In the genomic region with DNA sequence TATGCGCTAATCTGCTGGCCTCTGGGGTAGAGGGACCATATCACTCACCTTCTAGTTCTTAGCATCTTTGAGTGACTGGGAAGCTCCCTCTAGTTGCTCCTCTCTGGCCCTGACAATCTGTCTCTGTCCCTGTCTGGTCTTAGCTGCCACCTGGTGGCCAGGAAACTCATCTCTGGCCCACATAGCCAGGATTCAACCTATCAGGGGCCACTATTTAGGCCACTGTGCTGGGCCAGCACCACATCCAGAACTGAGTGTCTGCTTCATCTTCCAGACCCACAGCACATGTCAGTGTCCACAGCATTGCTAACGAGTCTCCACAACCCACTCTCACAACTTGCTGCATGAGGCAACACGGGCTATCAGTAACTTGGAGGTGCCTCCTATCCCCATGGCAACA, we compare ENCODE assay signal across 10 mouse cellular contexts. TPM values are rescaled to one million over a fixed set of nuclear protein-coding genes. Genes with fewer than 3 reads are reported as not detected.
DNase-seq lines count a peak whose midpoint lies in the region; TF ChIP-seq lines count a peak whose summit lies in the region.
"Had no signal": no experiment of that assay in that cellular context is flagged by ENCODE, and none has a peak within 500 bp of the region (broad histone marks: within the 10 kb centered on the region; RNA-seq: fewer than 3 reads in every experiment).

No protein-coding gene starts in this region.

- no peak for TF ChIP-seq POLR2A in CH12.LX (IDR thresholded peaks at IDR 0.05; ENCODE audit: low read depth, low read length)

- H3K9me3 ChIP-seq in CH12.LX (replicated peaks; ENCODE audit: low read length): no peaks in the 10 kb centered on the region
- H3K9me3 ChIP-seq: heart, embryonic 15.5 days had no signal

- no peak for DNase-seq in layer of hippocampus, adult 2 months (ENCODE audit: low spot score in 2 of 2)
- DNase-seq in layer of hippocampus, adult 9-11 months: no peak
- DNase-seq in 416B (ENCODE audit: low read depth) (peak; percentile 37), CH12.LX (ENCODE audit: extremely low read depth) (peak; percentile 54)
- DNase-seq in cerebellum, postnatal 10 days: peak; percentile 46 to 52
- no peak for DNase-seq in layer of hippocampus, adult 11-12 months (ENCODE audit: low spot score)
- no peak for DNase-seq in layer of hippocampus, postnatal 10 days (ENCODE audit: low spot score in 2 of 2)

- no peak overlapping the region for H3K4me2 ChIP-seq in CH12.LX (ENCODE audit: insufficient read depth, low read depth, poor library complexity, severe bottlenecking)
- H3K4me2 ChIP-seq: heart, embryonic 15.5 days had no signal

- no peak for TF ChIP-seq EP300 in CH12.LX (IDR thresholded peaks at IDR 0.05; ENCODE audit: low read length)

- H3K9ac ChIP-seq in CH12.LX (ENCODE audit: insufficient read depth, low read depth): no peak overlapping the region
- H3K9ac ChIP-seq: heart, embryonic 15.5 days had no signal

- H3K4me1 ChIP-seq in CH12.LX (ENCODE audit: control insufficient read depth in 1 of 2, insufficient read depth in 2 of 2): no peaks in the 10 kb centered on the region
- H3K4me1 ChIP-seq: heart, embryonic 15.5 days had no signal

- no peak overlapping the region for H3K27ac ChIP-seq in layer of hippocampus, adult 2 months
- no peak overlapping the region for H3K27ac ChIP-seq in CH12.LX (ENCODE audit: insufficient read depth, low read depth)
- H3K27ac ChIP-seq: heart, embryonic 15.5 days had no signal

- TF ChIP-seq CTCF in layer of hippocampus, adult 2 months (conservative IDR thresholded peaks at IDR 0.05): peak; percentile 64
- peak; percentile 14 to 73; a peak in 2 of 4 replicates for TF ChIP-seq CTCF in CH12.LX (conservative IDR thresholded peaks at IDR 0.05 in 1 of 2, IDR thresholded peaks at IDR 0.05 in 1 of 2; ENCODE audit: low read depth in 2 of 2, low read length in 2 of 2)

- no peak overlapping the region for H3K4me3 ChIP-seq in layer of hippocampus, adult 2 months
- H3K4me3 ChIP-seq in CH12.LX (replicated peaks in 1 of 3; ENCODE audit: low read depth in 2 of 3, low read length in 2 of 3, poor library complexity in 1 of 3): no peak overlapping the region
- H3K4me3 ChIP-seq: heart, embryonic 15.5 days had no signal

- peaks cover 82 to 89% of the 10 kb centered on the region in 2 experiments for H3K36me3 ChIP-seq in CH12.LX (replicated peaks in 1 of 2; ENCODE audit: control insufficient read depth in 1 of 2, insufficient read depth in 1 of 2, low read length in 1 of 2)

- dilution Hi-C loops in CH12.LX (cut with MboI; ENCODE audit: extremely low pct_ligation_motif_present, extremely low pct_unique_long_range_greater_than_20kb, low sequenced_read_pairs): no loop called here

- TF ChIP-seq RAD21 in CH12.LX (IDR thresholded peaks at IDR 0.05; ENCODE audit: low read depth, low read length): peak; percentile 47

- no peaks in the 10 kb centered on the region for H3K27me3 ChIP-seq in CH12.LX (replicated peaks)
- H3K27me3 ChIP-seq: heart, embryonic 15.5 days had no signal

- no peaks in the 10 kb centered on the region for H3K79me2 ChIP-seq in CH12.LX (replicated peaks; ENCODE audit: control insufficient read depth, extremely low read depth, insufficient read depth, poor library complexity, severe bottlenecking)

- in situ Hi-C loops in CH12.LX (cut with MboI; ENCODE audit: low pct_ligation_motif_present, low pct_unique_long_range_greater_than_20kb, low sequenced_read_pairs): no loop called here

TF ChIP-seq in CH12.LX, 34 proteins besides CTCF, POLR2A, EP300 and RAD21:
- TF ChIP-seq IRF4 (IDR thresholded peaks at IDR 0.05; ENCODE audit: low read depth, low read length) (no peak), SMC3 (IDR thresholded peaks at IDR 0.05; ENCODE audit: low read depth, low read length) (peak; percentile 60), TBP (conservative IDR thresholded peaks at IDR 0.05; ENCODE audit: low read depth, low read length) (no peak), TCF12 (IDR thresholded peaks at IDR 0.05; ENCODE audit: low read depth, low read length) (no peak)
TF ChIP-seq in CH12.LX: peak in this region for 1.

RNA-seq across cellular contexts. Expression of gene Icam2, which starts 9.8 kb away (rescaled TPM):
- 1 to 10 TPM; 2.1 to 2.2 TPM for total RNA-seq in layer of hippocampus, adult 2 months (2021)
- total RNA-seq in CH12.LX (2012; rRNA removed) (15.3 and 27.3 TPM in 2 replicates), CH12.LX (2014; rRNA removed) (40.1 and 44.3 TPM in 2 replicates)
- polyA plus RNA-seq in CH12.LX (2012; ENCODE audit: insufficient read length, low read depth): 23.7 and 26.7 TPM in 2 replicates
- 1 to 10 TPM; 4.6 to 4.7 TPM for total RNA-seq in layer of hippocampus, postnatal 10 days (2021)

RNA-seq across cellular contexts. Expression of gene Prr29, which starts 32.4 kb away (rescaled TPM):
- total RNA-seq in layer of hippocampus, adult 2 months (2021): not detected
- 0.17 TPM in 1 of 2 replicates, not detected in the other for total RNA-seq in CH12.LX (2012; rRNA removed)
- not detected in 2 replicates for total RNA-seq in CH12.LX (2014; rRNA removed)
- 0.21 TPM in 1 of 2 replicates, not detected in the other for polyA plus RNA-seq in CH12.LX (2012; ENCODE audit: insufficient read length, low read depth)
- total RNA-seq in layer of hippocampus, postnatal 10 days (2021): under 1 TPM in 1 of 2 experiments, not detected in 1; 0.91 TPM
- total RNA-seq: layer of hippocampus, postnatal 25 days; megakaryocyte, adult 5-6 weeks had no signal

RNA-seq across cellular contexts. Expression of gene Scn4a, which starts 44.6 kb away (rescaled TPM):
- total RNA-seq in layer of hippocampus, adult 2 months (2021): not detected
- 0.50 and 0.64 TPM in 2 replicates for total RNA-seq in CH12.LX (2012; rRNA removed)
- total RNA-seq in CH12.LX (2014; rRNA removed): 0.55 and 0.57 TPM in 2 replicates
- polyA plus RNA-seq in CH12.LX (2012; ENCODE audit: insufficient read length, low read depth): 0.97 and 1.00 TPM in 2 replicates
- under 1 TPM in 1 of 2 experiments, not detected in 1; 0.38 TPM for total RNA-seq in layer of hippocampus, postnatal 10 days (2021)

Comparison
In these comparisons a context has a peak if more than half of its experiments do, and no peak if none do; other contexts are left out.
1. DNase-seq: peak in 416B (single experiment), CH12.LX (single experiment) and cerebellum, postnatal 10 days (2 of 2); none in layer of hippocampus, adult 2 months (0 of 2), layer of hippocampus, adult 9-11 months (single experiment), layer of hippocampus, adult 11-12 months (single experiment) and layer of hippocampus, postnatal 10 days (0 of 2).